Mouse (Mus musculus) hematopoietic multipotent progenitor cell, adult 10-12 weeks (in vitro differentiated cells): ENCODE data around the gene Tmigd1. TPM values are rescaled to one million over a fixed set of nuclear protein-coding genes. Genes with fewer than 3 reads are reported as not detected.

Experiments
- polyA plus RNA-seq: library from polyadenylated mRNA; stranded (reverse); fragments of >175 nt; gene quantifications from 2 replicates; pipeline ENCODE4 v1.2.3, GENCODE M21; 2012; ENCODE audit warnings: low replicate concordance

Gene Tmigd1
- not detected in 2 replicates for polyA plus RNA-seq

GRCm38 (mm10) chr11:76901579-76902361, at the start of gene Tmigd1:
Gene Tmigd1 (plus strand): TSS chr11:76902159.

GRCm38 (mm10) chr11:76924759-76925236, 22.8 kb downstream of the Tmigd1 start, which contains the start of gene Blmh:
Gene Blmh (plus strand): TSS chr11:76924809.

Other genes with a start within 250 kb of the Tmigd1 start
- 0.11 TPM in 1 of 2 replicates, not detected in the other for gene Bhlha9, start 229.7 kb upstream of the Tmigd1 start, polyA plus RNA-seq
- not detected in 2 replicates for gene Trarg1, start 222.4 kb upstream of the Tmigd1 start, polyA plus RNA-seq
- 1.3 and 5.3 TPM in 2 replicates for gene Gosr1, start 138.6 kb upstream of the Tmigd1 start, polyA plus RNA-seq
- 2.5 and 8.0 TPM in 2 replicates for gene Cpd, start 55.1 kb upstream of the Tmigd1 start, polyA plus RNA-seq
- gene Blmh, start 22.6 kb downstream of the Tmigd1 start, polyA plus RNA-seq = 3.1 and 7.8 TPM in 2 replicates
- 0.18 and 1.1 TPM in 2 replicates for gene Slc6a4, start 96.4 kb downstream of the Tmigd1 start, polyA plus RNA-seq
- gene Nsrp1, start 176.3 kb downstream of the Tmigd1 start, polyA plus RNA-seq = 1.4 and 6.7 TPM in 2 replicates